Mouse (Mus musculus) T-helper 1 cell (primary cell): Measurements from ENCODE around the gene Pde4d.

Experiments
- in situ Hi-C: fragments of 300-600 bp; cut with MboI, MseI; formaldehyde crosslinking; loops from one replicate; pipeline ENCODE4 v1.15.1; 2025; ENCODE audit warnings: high pct_unique_total_duplicates

Gene Pde4d

GRCm38 (mm10) chr13:109619158-109619657 lies 1169.5 kb downstream of the Pde4d start:
- in situ Hi-C loops, result no loop called here

GRCm38 (mm10) chr13:109622207-109622606 lies 1172.5 kb downstream of the Pde4d start:
- in situ Hi-C loops, result no loop called here

GRCm38 (mm10) chr13:109623201-109623600 lies 1173.5 kb downstream of the Pde4d start:
- in situ Hi-C loops, result no loop called here

GRCm38 (mm10) chr13:109624772-109625349 lies 1175.1 kb downstream of the Pde4d start:
- in situ Hi-C loops, result no loop called here

- in situ Hi-C loops, result no loop called here
These were observed 1175.8 kb downstream of the Pde4d start for GRCm38 (mm10) chr13:109625466-109626129.

GRCm38 (mm10) chr13:109627265-109627664 lies 1177.5 kb downstream of the Pde4d start:
- in situ Hi-C loops, result no loop called here

- in situ Hi-C loops, result no loop called here
These were observed 1178.9 kb downstream of the Pde4d start for GRCm38 (mm10) chr13:109628606-109629005.

GRCm38 (mm10) chr13:109629216-109629615 lies 1179.5 kb downstream of the Pde4d start:
- in situ Hi-C loops, result no loop called here

- in situ Hi-C loops, result no loop called here
These were observed 1181.8 kb downstream of the Pde4d start for GRCm38 (mm10) chr13:109631399-109632026.

GRCm38 (mm10) chr13:109632387-109633036 lies 1182.8 kb downstream of the Pde4d start:
- in situ Hi-C loops, result no loop called here

GRCm38 (mm10) chr13:109633037-109633418 lies 1183.3 kb downstream of the Pde4d start:
- in situ Hi-C loops, result no loop called here

- in situ Hi-C loops, result no loop called here
These were observed 1186.3 kb downstream of the Pde4d start for GRCm38 (mm10) chr13:109635901-109636520.

- in situ Hi-C loops, result no loop called here
These were observed 1188.5 kb downstream of the Pde4d start for GRCm38 (mm10) chr13:109638273-109638672.

- in situ Hi-C loops, result no loop called here
These were observed 1189.5 kb downstream of the Pde4d start for GRCm38 (mm10) chr13:109639286-109639685.

- in situ Hi-C loops, result no loop called here
These were observed 1191.8 kb downstream of the Pde4d start for GRCm38 (mm10) chr13:109641562-109641961.

GRCm38 (mm10) chr13:109643419-109643818 lies 1193.7 kb downstream of the Pde4d start:
- in situ Hi-C loops, result no loop called here

- in situ Hi-C loops, result no loop called here
These were observed 1194.3 kb downstream of the Pde4d start for GRCm38 (mm10) chr13:109644086-109644485.

GRCm38 (mm10) chr13:109645284-109645909 lies 1195.6 kb downstream of the Pde4d start:
- in situ Hi-C loops, result no loop called here

GRCm38 (mm10) chr13:109645910-109646284 lies 1196.1 kb downstream of the Pde4d start:
- in situ Hi-C loops, result no loop called here

- in situ Hi-C loops, result no loop called here
These were observed 1197.0 kb downstream of the Pde4d start for GRCm38 (mm10) chr13:109646597-109647232.
